Mouse (Mus musculus) kidney, adult 2 months (tissue): ENCODE results near the gene Neil1. TPM values are rescaled to one million over a fixed set of nuclear protein-coding genes. Genes with fewer than 3 reads are reported as not detected.
A peak's percentile ranks its signal among the peaks of the same experiment; 100 is the strongest.

ENCODE experiments used
- DNase-seq: peaks from one replicate; pipeline ENCODE4 v3.0.0; 2021
- H3K27ac ChIP-seq: fragments of 200-500 bp; 2 replicates; pipeline ENCODE4 v1.5.1; 2012; ENCODE audit warnings: low read depth, low read length, control low read depth, inconsistent platforms; ENCODE audit not compliant: insufficient read depth
- H3K27me3 ChIP-seq: fragments of 200-500 bp; replicated peaks from 2 replicates; pipeline ENCODE4 v1.6.1; 2012; ENCODE audit warnings: mild to moderate bottlenecking, moderate library complexity, low read length, inconsistent platforms; ENCODE audit not compliant: control insufficient read depth, insufficient read depth
- H3K36me3 ChIP-seq: fragments of 200-500 bp; 2 replicates; pipeline ENCODE4 v1.6.1; 2012; ENCODE audit warnings: mild to moderate bottlenecking, moderate library complexity, low read length, inconsistent platforms; ENCODE audit not compliant: control insufficient read depth, insufficient read depth
- H3K4me1 ChIP-seq: fragments of 200-500 bp; 2 replicates; pipeline ENCODE4 v1.6.1; 2011; ENCODE audit warnings: low read length; ENCODE audit not compliant: control insufficient read depth, insufficient read depth
- H3K4me3 ChIP-seq: fragments of 200-500 bp; 2 replicates; pipeline ENCODE4 v1.5.1; 2011; ENCODE audit warnings: mild to moderate bottlenecking, low read depth, low read length, control low read depth; ENCODE audit not compliant: insufficient read depth
- CTCF ChIP-seq: fragments of 200-500 bp; conservative IDR thresholded peaks from 2 replicates; pipeline ENCODE4 v1.5.1; 2011; ENCODE audit warnings: low read depth, mild to moderate bottlenecking, control low read depth, low read length, moderate library complexity, mixed read lengths; ENCODE audit not compliant: insufficient read depth, insufficient read length
- POLR2A ChIP-seq: fragments of 200-500 bp; IDR thresholded peaks from one replicate; pipeline ENCODE4 v1.6.1; 2011; ENCODE audit warnings: low read depth, low read length, control low read depth
- WGBS: fragments of 180-500 bp; shearing (Covaris S2); methylation state at CpG from one replicate; pipeline ENCODE4 v1.1.7; 2018; 5-methylcytosine and 5-hydroxymethylcytosine counted together
- polyA plus RNA-seq: library from polyadenylated mRNA; depleted of rRNA; stranded (reverse); fragments of >200 nt; gene quantifications from 2 replicates; pipeline ENCODE4 v1.2.3, GENCODE M21; 2012; rRNA removed

Gene Neil1
- polyA plus RNA-seq, 1 experiment: 11.3 TPM

DNA sequence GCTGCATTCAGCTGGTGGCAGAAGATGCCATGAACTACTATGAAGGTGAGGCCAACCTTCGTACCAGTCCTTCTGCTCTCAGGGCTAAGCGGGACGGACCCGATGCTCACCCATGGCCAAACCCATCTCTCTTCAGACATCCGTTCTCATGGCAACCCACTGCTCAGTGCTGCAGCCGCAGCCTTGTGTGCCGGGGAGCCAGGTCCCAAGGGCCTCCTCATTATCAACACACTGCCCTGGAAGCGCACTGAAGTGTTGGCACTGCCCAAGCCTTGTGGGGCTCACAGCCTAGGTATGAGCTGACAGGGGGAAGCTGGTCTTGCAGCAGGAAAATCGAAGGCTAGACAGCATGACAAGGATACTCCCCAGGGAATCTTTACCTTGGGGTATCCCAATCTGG lies 9.0 kb downstream of the Neil1 start:
- Histone ChIP-seq H3K27ac (no peak overlapping the region), H3K4me3 (no peak overlapping the region), H3K36me3 (no peaks in the 10 kb centered on the region), H3K4me1 (no peaks in the 10 kb centered on the region), H3K27me3 (no peaks in the 10 kb centered on the region)
- DNase-seq: no peak
- TF ChIP-seq CTCF (no peak), POLR2A (no peak)
- 95% methylated on average over 9 of the region's 9 CpGs for WGBS

DNA sequence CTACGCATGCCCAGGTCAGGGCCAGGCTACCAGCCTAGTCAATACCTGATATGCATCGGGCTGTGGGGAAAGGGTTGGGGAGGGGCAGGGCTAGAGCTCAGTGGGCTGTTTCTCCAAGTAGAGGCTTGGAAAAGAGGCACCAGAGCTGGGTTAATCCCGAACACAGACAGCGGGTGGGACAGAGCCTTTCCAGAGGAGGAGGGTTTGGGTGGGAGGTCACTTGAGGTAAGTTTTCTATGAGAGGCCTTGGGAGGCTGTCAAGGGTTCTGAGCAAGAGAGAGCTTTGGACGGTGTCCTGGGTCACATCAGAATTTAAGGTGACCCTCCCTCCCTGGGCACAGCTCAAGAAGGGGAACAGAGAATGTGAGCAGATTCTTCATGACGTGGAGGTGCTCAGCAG lies 9.6 kb downstream of the Neil1 start:
- no peaks in the 10 kb centered on the region for H3K4me1 ChIP-seq
- no peak for DNase-seq
- WGBS: 90% methylated on average over 6 of the region's 6 CpGs
- H3K27me3 ChIP-seq: no peaks in the 10 kb centered on the region
- TF ChIP-seq POLR2A: no peak
- TF ChIP-seq CTCF: no peak
- no peaks in the 10 kb centered on the region for H3K36me3 ChIP-seq
- H3K4me3 ChIP-seq: no peak overlapping the region
- no peak overlapping the region for H3K27ac ChIP-seq

DNA sequence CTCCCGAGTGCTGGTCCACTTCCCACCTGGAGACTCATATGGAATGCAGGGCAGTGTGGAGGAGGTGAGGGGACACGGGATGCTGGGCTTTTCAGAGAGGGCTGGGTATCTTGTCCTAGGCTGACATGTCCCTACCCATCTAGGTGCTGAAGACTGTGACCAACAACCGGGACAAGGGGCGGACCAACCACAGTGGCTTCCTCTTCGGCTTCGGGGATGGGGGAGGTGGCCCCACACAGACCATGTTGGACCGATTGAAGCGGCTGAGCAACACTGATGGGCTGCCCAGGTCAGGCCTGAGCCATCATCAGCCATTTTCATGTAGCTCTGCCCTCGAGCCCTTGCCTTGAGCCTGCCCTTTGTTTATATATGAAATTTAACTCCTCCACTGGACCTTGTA lies 10.3 kb downstream of the Neil1 start:
- no peak for TF ChIP-seq CTCF
- no peak for TF ChIP-seq POLR2A
- WGBS: 85% methylated on average over 9 of the region's 9 CpGs
- no peaks in the 10 kb centered on the region for H3K36me3 ChIP-seq

DNA sequence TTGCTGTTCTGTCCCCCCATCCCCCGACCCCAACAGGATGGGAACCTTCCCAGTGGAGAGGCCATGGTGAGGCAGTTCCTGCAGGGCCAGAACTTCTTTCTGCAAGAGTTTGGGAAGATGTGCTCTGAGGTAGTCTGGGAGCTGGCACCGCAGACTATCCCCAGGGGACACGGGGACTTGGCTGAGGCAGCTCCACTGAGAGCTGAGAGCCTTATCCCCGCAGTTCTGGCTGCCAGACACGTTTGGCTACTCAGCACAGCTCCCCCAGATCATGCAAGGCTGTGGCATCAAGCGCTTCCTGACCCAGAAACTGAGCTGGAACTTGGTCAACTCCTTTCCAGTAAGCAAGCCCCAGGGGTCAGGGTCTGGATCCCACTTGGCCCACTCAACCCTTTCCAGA lies 10.9 kb downstream of the Neil1 start:
- DNase-seq: no peak

More for the DNA sequence above, 10.3 kb downstream of the Neil1 start:
- H3K4me3 ChIP-seq: no peak overlapping the region
- no peaks in the 10 kb centered on the region for H3K4me1 ChIP-seq
- no peak for DNase-seq
- H3K27ac ChIP-seq: no peak overlapping the region
- H3K27me3 ChIP-seq: no peaks in the 10 kb centered on the region

DNA sequence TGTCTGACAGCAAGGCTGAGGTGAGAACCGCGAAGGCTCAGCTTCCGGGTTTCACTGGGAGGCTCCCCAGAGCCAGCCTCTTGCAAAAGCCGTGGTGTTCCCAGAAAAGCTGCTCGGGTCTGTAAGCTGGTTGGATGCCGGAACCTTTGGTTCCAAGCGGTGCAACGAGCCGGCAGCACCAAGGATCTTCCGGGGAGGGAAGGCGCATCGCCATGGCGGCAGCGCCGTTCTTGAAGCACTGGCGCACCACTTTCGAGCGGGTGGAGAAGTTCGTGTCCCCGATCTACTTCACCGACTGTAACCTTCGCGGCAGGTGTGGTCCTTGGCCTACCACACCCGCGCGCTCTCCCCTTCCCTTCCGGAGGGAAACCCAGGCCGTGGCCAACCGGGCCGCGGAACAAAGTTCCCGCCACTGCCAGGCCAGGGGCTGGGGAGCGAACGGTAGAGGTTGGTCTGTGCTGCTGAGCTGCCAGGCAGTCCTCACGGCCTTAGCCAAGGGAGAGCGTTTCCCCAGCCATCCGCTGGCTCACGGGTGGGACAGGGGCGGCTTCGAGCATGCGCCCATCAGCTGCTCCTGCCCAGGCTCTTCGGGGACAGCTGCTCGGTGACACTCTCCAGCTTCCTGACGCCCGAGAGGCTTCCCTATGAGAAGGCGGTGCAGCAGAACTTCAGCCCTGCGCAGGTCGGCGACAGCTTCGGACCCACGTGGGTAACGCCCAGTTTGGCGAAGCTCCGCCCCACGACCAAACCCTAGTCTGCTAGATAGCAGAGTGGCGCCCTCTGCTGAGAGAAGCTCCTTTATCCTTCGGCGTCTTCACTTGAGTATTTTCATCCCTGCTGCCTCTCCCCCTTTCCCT lies 17.3 kb downstream of the Neil1 start, which contains the start of gene Man2c1:
TSS of gene Man2c1 (plus strand) at position 114 of the 857 bp plus-strand sequence.
- Histone ChIP-seq H3K27me3 (no peaks in the 10 kb centered on the region), H3K4me1 (peaks cover 3% of the 10 kb centered on the region; the same call in 1 of the 2 replicates), H3K4me3 (peak within 1 kb of the TSS; percentile 91), H3K27ac (peak within 1 kb of the TSS; percentile 87), H3K36me3 (no peaks in the 10 kb centered on the region)
- WGBS: under 1% methylated on average over 58 of the region's 58 CpGs
- TF ChIP-seq CTCF (peak; percentile 83), POLR2A (peak; percentile 88)
- DNase-seq: peak; percentile 96

More for the DNA sequence above, 10.9 kb downstream of the Neil1 start:
- WGBS: 81% methylated on average over 6 of the region's 6 CpGs
- no peaks in the 10 kb centered on the region for H3K36me3 ChIP-seq
- H3K4me3 ChIP-seq: no peak overlapping the region
- no peak for TF ChIP-seq CTCF
- no peak for TF ChIP-seq POLR2A
- no peaks in the 10 kb centered on the region for H3K4me1 ChIP-seq
- H3K27me3 ChIP-seq: no peaks in the 10 kb centered on the region
- no peak overlapping the region for H3K27ac ChIP-seq

DNA sequence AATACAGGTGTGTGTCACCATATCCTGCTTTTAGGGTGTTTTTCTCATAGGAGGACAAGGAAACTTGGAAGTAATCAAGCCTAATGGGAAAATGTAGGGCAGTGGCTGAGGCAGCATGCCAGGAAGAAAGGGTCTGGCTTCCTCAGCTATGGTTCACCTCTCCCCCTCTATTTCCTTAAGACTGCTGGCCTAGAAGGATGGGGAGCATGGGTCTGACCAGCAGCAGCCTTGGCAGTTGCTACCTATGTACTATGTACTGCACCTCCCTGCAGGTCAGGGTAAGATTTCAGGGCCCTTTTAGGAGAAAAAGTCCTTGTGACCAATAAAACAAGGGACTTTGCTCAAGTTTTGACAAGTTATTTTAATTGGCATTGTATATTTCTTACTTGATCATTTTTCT lies 18.5 kb downstream of the Neil1 start:
- peaks cover 3% of the 10 kb centered on the region; the same call in 1 of the 2 replicates for H3K4me1 ChIP-seq
- no peaks in the 10 kb centered on the region for H3K27me3 ChIP-seq
- H3K4me3 ChIP-seq: no peak overlapping the region
- DNase-seq: no peak
- TF ChIP-seq CTCF: no peak
- no peak for TF ChIP-seq POLR2A
- H3K27ac ChIP-seq: no peak overlapping the region
- peaks cover 3% of the 10 kb centered on the region for H3K36me3 ChIP-seq

DNA sequence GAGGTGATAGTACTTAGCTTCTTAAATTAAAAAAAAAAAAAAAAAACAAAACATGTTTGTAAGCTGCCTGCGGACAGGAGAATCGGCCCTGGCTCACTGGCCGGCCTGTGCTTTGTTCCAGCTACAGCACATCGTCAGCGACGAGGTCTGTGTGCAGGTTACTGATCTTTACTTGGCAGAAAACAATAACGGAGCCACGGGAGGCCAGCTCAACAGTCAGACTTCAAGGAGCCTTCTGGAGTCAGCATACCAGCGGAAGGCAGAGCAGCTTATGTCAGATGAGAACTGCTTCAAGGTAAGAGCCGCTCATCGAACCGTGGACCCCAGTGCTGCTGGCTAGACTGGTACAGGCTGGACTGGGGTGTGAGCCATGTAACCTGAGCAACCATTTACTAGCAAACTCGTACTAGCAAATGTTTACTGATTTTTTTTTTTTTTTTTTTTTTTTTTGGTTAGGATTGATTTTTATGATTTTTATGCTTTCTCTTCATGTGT lies 30.8 kb downstream of the Neil1 start:
- Histone ChIP-seq H3K36me3 (peaks cover 17% of the 10 kb centered on the region), H3K4me1 (no peaks in the 10 kb centered on the region), H3K4me3 (no peak overlapping the region), H3K27ac (no peak overlapping the region), H3K27me3 (no peaks in the 10 kb centered on the region)
- 59% methylated on average over 13 of the region's 13 CpGs for WGBS
- DNase-seq: peak; percentile 39
- TF ChIP-seq POLR2A: no peak
- no peak for TF ChIP-seq CTCF

Other genes with a start within 250 kb of the Neil1 start
- 11.8 and 12.0 TPM in 2 replicates for gene Snx33, start 219.9 kb downstream of the Neil1 start, polyA plus RNA-seq
- 151 and 189 TPM in 2 replicates for gene Imp3, start 210.8 kb downstream of the Neil1 start, polyA plus RNA-seq
- 6.5 and 7.7 TPM in 2 replicates for gene Snupn, start 197.4 kb downstream of the Neil1 start, polyA plus RNA-seq
- 20.7 and 26.6 TPM in 2 replicates for gene Ptpn9, start 153.4 kb downstream of the Neil1 start, polyA plus RNA-seq
- 58.6 and 70.1 TPM in 2 replicates for gene Sin3a, start 76.3 kb downstream of the Neil1 start, polyA plus RNA-seq
- gene Man2c1, start 17.6 kb downstream of the Neil1 start, polyA plus RNA-seq: 177 and 215 TPM in 2 replicates
- gene Commd4, start 10.0 kb upstream of the Neil1 start, polyA plus RNA-seq: 133 and 159 TPM in 2 replicates
- gene Trcg1, start 88.3 kb upstream of the Neil1 start, polyA plus RNA-seq: not detected in 2 replicates
- 9.5 TPM in 2 replicates for gene 1700017B05Rik, start 114.3 kb upstream of the Neil1 start, polyA plus RNA-seq